Mouse (Mus musculus) macrophage (primary cell): Measurements from ENCODE around the gene Lrrc8a. TPM values are rescaled to one million over a fixed set of nuclear protein-coding genes. Genes with fewer than 3 reads are reported as not detected.

ENCODE experiments used
- H3K27ac ChIP-seq: fragments of 350-480 bp; formaldehyde crosslinking; 2 replicates; pipeline ENCODE4 v1.9.0; 2021
- H3K36me3 ChIP-seq: fragments of 350-480 bp; formaldehyde crosslinking; 2 replicates; pipeline ENCODE4 v1.9.0; 2021; ENCODE audit errors: inconsistent target
- H3K4me3 ChIP-seq: fragments of 350-480 bp; formaldehyde crosslinking; 2 replicates; pipeline ENCODE4 v1.9.0; 2021; ENCODE audit errors: inconsistent target
- H3K79me2 ChIP-seq: fragments of 350-480 bp; formaldehyde crosslinking; 2 replicates; pipeline ENCODE4 v1.9.0; 2021; ENCODE audit errors: inconsistent target
- WGBS: methylation state at CpG from one replicate; pipeline ENCODE4 v1.1.7; 2026; ENCODE audit warnings: inconsistent platforms; ENCODE audit not compliant: missing documents; 5-methylcytosine and 5-hydroxymethylcytosine counted together
- polyA plus RNA-seq: library from polyadenylated mRNA; stranded (reverse); fragments of 250-400 nt; gene quantifications from 3 replicates; pipeline ENCODE4 v1.2.4, GENCODE M21; 2018; ENCODE audit warnings: inconsistent platforms

Lrrc8a gene
- polyA plus RNA-seq, 1 experiment from 2014 or later: 11.0 TPM

DNA sequence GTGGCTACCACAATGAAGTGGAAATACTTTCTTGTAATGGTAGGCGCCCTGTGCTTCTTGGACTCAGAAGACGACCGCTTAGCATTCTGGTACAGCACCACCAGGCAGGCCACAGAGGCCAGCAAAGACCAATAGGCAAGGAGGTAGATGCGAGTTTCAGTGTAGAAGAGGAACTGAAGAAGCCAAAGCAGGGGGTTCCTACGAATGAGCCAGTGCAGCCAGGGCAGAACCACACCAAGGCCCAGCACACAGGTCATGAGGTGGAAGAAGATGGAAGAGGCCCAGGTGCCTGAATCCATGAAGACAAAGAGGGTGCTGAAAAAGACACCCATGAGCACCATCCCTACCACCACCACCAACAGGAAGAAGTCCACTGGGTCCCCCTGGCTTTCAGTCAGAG is 47.5 kb downstream of the Lrrc8a start:
- Histone ChIP-seq H3K79me2 (peaks cover 55% of the 10 kb centered on the region), H3K36me3 (no peaks in the 10 kb centered on the region), H3K4me3 (peak overlapping the region; percentile 86), H3K27ac (no peak overlapping the region)
- 72% methylated on average over 5 of the region's 5 CpGs for WGBS

GRCm38 (mm10) chr2:30285416-30286181 is 48.1 kb downstream of the Lrrc8a start:
- WGBS: 18% methylated on average over 33 of the region's 38 CpGs
- Histone ChIP-seq H3K36me3 (no peaks in the 10 kb centered on the region), H3K79me2 (peaks cover 61% of the 10 kb centered on the region), H3K4me3 (peak overlapping the region; percentile 86), H3K27ac (peak overlapping the region; percentile 39; the same call in 1 of the 2 replicates)

DNA sequence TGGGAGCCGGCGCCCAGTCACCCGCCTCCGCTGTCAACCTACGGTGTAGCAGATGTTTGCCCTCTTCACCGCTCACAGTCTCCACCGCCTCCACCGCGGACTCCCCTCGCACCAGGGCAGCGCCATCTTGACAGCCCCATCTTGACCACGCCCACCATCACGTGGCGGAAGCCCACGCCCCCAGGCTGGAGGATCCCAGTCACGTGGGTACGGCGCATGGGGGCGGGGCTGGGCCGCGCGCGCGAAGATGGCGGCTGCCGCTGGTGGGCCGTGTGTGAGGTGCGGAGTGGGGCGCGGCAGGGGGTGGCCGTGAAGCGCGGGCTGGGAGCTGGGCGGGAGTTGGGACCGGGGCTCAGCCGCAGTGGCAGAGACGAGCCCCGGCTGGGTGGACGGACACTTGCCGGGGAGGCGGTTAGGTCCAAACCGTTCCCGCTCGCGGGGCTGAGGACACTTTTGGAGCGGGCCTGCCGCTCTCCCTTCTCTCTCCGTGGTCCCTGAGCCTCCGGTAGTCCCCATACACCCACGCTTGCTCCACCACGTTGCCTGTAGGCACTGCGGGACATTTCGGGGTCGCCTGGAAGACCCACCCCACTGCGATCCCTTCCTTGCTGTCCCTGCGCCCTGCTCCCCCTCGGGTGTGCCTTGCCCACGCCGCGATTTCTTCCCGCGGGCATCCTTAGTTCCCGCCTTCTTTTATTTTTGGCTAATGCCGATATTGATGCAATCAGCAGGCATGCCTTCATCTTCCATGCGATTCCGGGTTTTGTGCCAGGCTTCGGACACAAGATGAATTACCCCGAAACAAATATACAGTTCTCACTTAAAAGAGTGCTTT is 48.9 kb downstream of the Lrrc8a start, which contains the start of the genes Dolk and Nup188:
Gene Dolk, minus strand, starts transcription at position 143 of the 835 bp plus-strand sequence.
Gene Nup188, plus strand, starts transcription at position 206 of the 835 bp plus-strand sequence.
- H3K4me3 ChIP-seq: peak within 1 kb of the TSS; percentile 94
- no peaks in the 10 kb centered on the region for H3K36me3 ChIP-seq
- peak within 1 kb of the TSS; percentile 51 for H3K27ac ChIP-seq
- H3K79me2 ChIP-seq: peaks cover 69% of the 10 kb centered on the region
- WGBS: 0% methylated on average over 49 of the region's 68 CpGs

DNA sequence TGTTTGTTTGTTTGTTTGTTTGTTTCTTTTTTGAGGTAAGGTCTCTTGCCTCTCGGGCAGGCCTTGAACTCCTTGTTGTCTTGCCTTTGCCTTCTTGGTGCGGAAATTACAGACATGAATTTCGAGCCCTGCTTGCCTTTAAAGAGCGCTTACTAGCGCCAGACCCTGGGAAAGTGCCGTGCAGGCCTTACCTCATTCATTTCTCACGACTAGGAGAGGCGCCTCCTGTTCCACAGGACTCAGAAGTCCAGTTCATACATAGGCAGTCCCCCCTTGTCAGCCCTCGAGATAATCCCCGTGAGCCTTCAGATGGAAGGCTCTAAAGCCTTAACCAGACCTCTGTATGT is 49.5 kb downstream of the Lrrc8a start:
- Histone ChIP-seq H3K27ac (peak overlapping the region; percentile 51), H3K4me3 (peak overlapping the region; percentile 94), H3K79me2 (peaks cover 75% of the 10 kb centered on the region), H3K36me3 (no peaks in the 10 kb centered on the region)
- 0% methylated on average over 9 of the region's 10 CpGs for WGBS

DNA sequence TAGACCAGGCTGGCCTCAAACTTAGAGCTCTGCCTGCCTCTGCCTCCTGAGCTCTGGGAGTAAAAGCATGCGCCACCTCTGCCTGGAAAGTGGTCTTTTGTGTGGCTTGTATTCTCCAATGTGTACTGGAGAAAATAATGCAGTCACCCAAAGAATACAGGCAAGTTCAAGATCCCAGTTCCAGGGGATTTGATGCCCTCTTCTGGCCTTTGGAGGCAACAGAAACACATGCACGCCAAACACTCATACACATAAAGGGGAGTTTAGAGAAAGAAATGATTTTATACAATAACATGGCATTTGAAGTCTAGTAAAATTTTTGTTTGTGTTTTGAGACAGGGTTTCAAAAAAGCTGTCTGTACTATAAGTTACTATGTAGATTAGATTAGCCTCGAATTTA is 62.0 kb downstream of the Lrrc8a start:
- Histone ChIP-seq H3K36me3 (peaks cover 52% of the 10 kb centered on the region), H3K27ac (no peak overlapping the region), H3K79me2 (peaks cover 11% of the 10 kb centered on the region; the same call in 1 of the 2 replicates), H3K4me3 (no peak overlapping the region)
- 97% methylated on average over 3 of the region's 3 CpGs for WGBS

DNA sequence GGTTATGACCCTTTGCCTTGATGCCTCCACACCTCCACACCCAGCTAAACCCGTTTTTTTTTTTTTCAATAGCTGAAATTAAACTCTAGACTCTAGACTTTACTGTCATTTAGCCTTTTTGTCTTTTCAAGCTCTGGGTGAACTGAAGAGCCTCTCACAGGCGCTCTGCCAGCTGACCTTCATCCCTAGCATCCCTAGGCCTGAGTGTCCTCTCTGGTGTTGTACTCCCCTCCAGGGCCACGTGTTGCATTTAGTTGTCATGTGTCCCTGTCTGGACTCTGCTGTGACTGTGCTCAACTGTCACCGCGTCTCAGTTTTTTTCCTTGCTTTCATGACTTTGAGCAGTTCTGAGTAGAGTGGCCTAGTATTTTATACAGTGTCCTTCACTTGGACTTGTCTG is 62.5 kb downstream of the Lrrc8a start:
- 92% methylated on average over 5 of the region's 5 CpGs for WGBS
- H3K27ac ChIP-seq: no peak overlapping the region
- H3K36me3 ChIP-seq: peaks cover 57% of the 10 kb centered on the region
- peaks cover 7% of the 10 kb centered on the region; the same call in 1 of the 2 replicates for H3K79me2 ChIP-seq
- H3K4me3 ChIP-seq: no peak overlapping the region

DNA sequence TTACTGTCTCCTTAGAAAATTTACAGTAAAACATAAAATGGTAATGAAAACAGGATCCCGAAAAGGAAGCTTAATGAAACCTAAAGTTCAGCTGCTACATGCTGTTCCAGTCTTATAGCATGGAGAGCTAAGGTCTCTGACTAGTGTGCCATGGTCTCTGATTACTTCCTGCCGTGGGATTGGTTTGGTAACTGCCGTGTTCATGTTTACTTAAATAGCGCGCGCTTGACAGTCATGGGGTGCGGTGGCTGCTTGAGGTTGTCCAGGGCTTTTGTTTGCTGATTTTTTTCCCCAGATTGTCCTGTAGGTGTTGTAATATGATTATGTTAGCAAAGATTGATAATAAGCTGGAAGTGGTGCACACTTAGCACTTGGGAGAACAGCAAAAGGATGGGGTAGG is 68.6 kb downstream of the Lrrc8a start:
- Histone ChIP-seq H3K27ac (no peak overlapping the region), H3K36me3 (peaks cover 90% of the 10 kb centered on the region), H3K79me2 (no peaks in the 10 kb centered on the region), H3K4me3 (no peak overlapping the region)
- WGBS: 70% methylated on average over 7 of the region's 7 CpGs

DNA sequence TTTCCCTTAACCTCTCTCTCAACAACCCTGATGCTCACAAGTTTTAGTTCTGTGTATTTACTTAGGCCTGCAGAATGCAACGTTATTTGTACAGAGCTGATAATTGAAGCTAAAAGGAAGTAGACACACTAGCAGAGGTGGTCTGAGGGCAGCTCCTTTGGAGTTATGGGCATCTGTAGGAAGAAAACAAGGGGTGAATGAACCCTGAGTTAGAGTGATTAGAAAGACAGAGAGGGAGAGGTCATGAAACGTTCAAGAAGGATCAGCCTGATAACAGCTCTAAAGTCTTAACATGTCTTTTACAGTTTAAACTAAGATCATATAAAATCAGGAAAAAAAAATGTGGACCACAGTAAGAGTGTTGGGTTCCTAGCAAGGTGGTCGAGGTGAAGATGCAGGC is 71.8 kb downstream of the Lrrc8a start:
- no peak overlapping the region for H3K27ac ChIP-seq
- peaks cover 84% of the 10 kb centered on the region for H3K36me3 ChIP-seq
- H3K79me2 ChIP-seq: no peaks in the 10 kb centered on the region
- 90% methylated on average over 3 of the region's 3 CpGs for WGBS
- H3K4me3 ChIP-seq: no peak overlapping the region

DNA sequence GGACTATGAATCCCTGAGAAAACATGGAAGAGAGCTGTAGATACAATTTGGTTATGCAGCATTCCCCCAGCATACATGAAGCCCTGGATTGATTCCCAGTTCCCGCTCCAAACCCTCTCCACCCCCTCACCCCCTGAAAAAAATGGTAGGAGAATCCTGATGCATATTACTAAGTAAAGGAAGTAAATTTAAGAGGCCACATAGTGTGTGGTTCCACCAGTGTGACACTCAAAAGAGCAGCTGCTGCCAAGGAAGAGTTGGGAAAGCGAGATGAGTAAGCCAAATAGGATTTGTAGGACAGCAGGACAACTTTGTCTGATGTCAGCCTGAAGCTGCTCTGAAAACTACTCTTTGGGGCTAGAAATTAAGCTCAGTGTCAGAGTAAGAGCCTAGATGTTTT is 74.0 kb downstream of the Lrrc8a start:
- WGBS: 95% methylated on average over 2 of the region's 2 CpGs
- H3K27ac ChIP-seq: no peak overlapping the region
- H3K36me3 ChIP-seq: peaks cover 81% of the 10 kb centered on the region
- no peaks in the 10 kb centered on the region for H3K79me2 ChIP-seq
- H3K4me3 ChIP-seq: no peak overlapping the region

Other genes with a start within 250 kb of the Lrrc8a start
- 3.0 to 6.7 TPM (median 4.4 TPM) in 3 replicates for gene Wdr34, start 188.8 kb upstream of the Lrrc8a start, polyA plus RNA-seq
- 142 to 388 TPM (median 281 TPM) in 3 replicates for gene Set, start 180.3 kb upstream of the Lrrc8a start, polyA plus RNA-seq
- gene Pkn3, start 160.0 kb upstream of the Lrrc8a start, polyA plus RNA-seq: 0.94 to 2.4 TPM (median 1.6 TPM) in 3 replicates
- 10.5 to 24.6 TPM (median 20.1 TPM) in 3 replicates for gene Zdhhc12, start 144.1 kb upstream of the Lrrc8a start, polyA plus RNA-seq
- 5.5 to 11.1 TPM (median 6.9 TPM) in 3 replicates for gene Zer1, start 113.1 kb upstream of the Lrrc8a start, polyA plus RNA-seq
- 79.6 to 115 TPM (median 108 TPM) in 3 replicates for gene Tbc1d13, start 104.0 kb upstream of the Lrrc8a start, polyA plus RNA-seq
- gene Endog, start 66.2 kb upstream of the Lrrc8a start, polyA plus RNA-seq: 1.2 to 5.8 TPM (median 3.8 TPM) in 3 replicates
- 15.1 to 33.4 TPM (median 17.6 TPM) in 3 replicates for gene Spout1, start 59.3 kb upstream of the Lrrc8a start, polyA plus RNA-seq
- gene Kyat1, start 31.9 kb upstream of the Lrrc8a start, polyA plus RNA-seq: 1.5 to 4.5 TPM (median 3.0 TPM) in 3 replicates
- 0.17 to 0.26 TPM (median 0.21 TPM) in 3 replicates for gene Gm28035, start 2.9 kb downstream of the Lrrc8a start, polyA plus RNA-seq
- gene Phyhd1, start 28.5 kb downstream of the Lrrc8a start, polyA plus RNA-seq: 8.0 to 16.8 TPM (median 13.0 TPM) in 3 replicates
- 15.9 TPM in 1 of 3 replicates, not detected in the others for gene Gm28038, start 43.3 kb downstream of the Lrrc8a start, polyA plus RNA-seq
- 13.1 to 21.9 TPM (median 15.9 TPM) in 3 replicates for gene Dolk, start 48.6 kb downstream of the Lrrc8a start, polyA plus RNA-seq
- 11.2 to 26.1 TPM (median 14.0 TPM) in 3 replicates for gene Nup188, start 48.7 kb downstream of the Lrrc8a start, polyA plus RNA-seq
- gene Sh3glb2, start 121.6 kb downstream of the Lrrc8a start, polyA plus RNA-seq: 24.8 to 34.0 TPM (median 33.1 TPM) in 3 replicates
- gene Miga2, start 126.5 kb downstream of the Lrrc8a start, polyA plus RNA-seq: 2.4 to 7.5 TPM (median 4.1 TPM) in 3 replicates
- gene Dolpp1, start 154.5 kb downstream of the Lrrc8a start, polyA plus RNA-seq: 18.7 to 21.3 TPM (median 18.7 TPM) in 3 replicates
- 37.2 to 68.4 TPM (median 59.5 TPM) in 3 replicates for gene Crat, start 178.1 kb downstream of the Lrrc8a start, polyA plus RNA-seq
- gene Ptpa, start 178.3 kb downstream of the Lrrc8a start, polyA plus RNA-seq: 54.9 to 121 TPM (median 116 TPM) in 3 replicates
- gene Ier5l, start 236.5 kb downstream of the Lrrc8a start, polyA plus RNA-seq: 2.4 to 6.5 TPM (median 4.4 TPM) in 3 replicates